ENCODE assay signal across 18 mouse cellular contexts in genomic region chr5:134497026-134497425, GRCm38 (mm10). TPM values are rescaled to one million over a fixed set of nuclear protein-coding genes. Genes with fewer than 3 reads are reported as not detected.
"Had no signal": no experiment of that assay in that cellular context is flagged by ENCODE, and none has a peak within 500 bp of the region (broad histone marks: within the 10 kb centered on the region; RNA-seq: fewer than 3 reads in every experiment).

No protein-coding gene starts in this region.

- H3K4me2 ChIP-seq: lung, embryonic 15.5 days; midbrain, embryonic 11.5 days; midbrain, embryonic 13.5 days; midbrain, embryonic 15.5 days; neural tube, embryonic 12.5 days; stomach, embryonic 15.5 days had no signal

- H3K27ac ChIP-seq: lung, embryonic 15.5 days; macrophage; midbrain, embryonic 13.5 days; midbrain, embryonic 15.5 days; neural tube, embryonic 12.5 days; stomach, embryonic 15.5 days; stomach, postnatal 0 days had no signal

- H3K4me1 ChIP-seq: midbrain, embryonic 13.5 days; midbrain, embryonic 15.5 days; neural tube, embryonic 12.5 days; stomach, embryonic 15.5 days had no signal

- H3K9me3 ChIP-seq: lung, embryonic 15.5 days; megakaryocyte, embryonic 14.5 days; midbrain, embryonic 13.5 days; midbrain, embryonic 15.5 days; neural tube, embryonic 12.5 days; stomach, embryonic 15.5 days had no signal

- DNase-seq: lung, adult 2 months; lung, postnatal 14 days; lung, postnatal 36 days; right cerebral cortex, postnatal 14 days; thymus, adult 2 months; thymus, postnatal 25 days; thymus, postnatal 4 days had no signal

- H3K9ac ChIP-seq: lung, embryonic 15.5 days; midbrain, embryonic 13.5 days; midbrain, embryonic 15.5 days; neural tube, embryonic 12.5 days; stomach, embryonic 15.5 days had no signal

- H3K4me3 ChIP-seq: lung, embryonic 15.5 days; megakaryocyte, embryonic 14.5 days; midbrain, embryonic 13.5 days; midbrain, embryonic 15.5 days; neural tube, embryonic 12.5 days; stomach, embryonic 15.5 days had no signal

- H3K27me3 ChIP-seq: lung, embryonic 15.5 days; megakaryocyte, embryonic 14.5 days; midbrain, embryonic 13.5 days; midbrain, embryonic 15.5 days; neural tube, embryonic 12.5 days; stomach, embryonic 15.5 days had no signal

- ATAC-seq: lung, postnatal 0 days; midbrain, embryonic 13.5 days; midbrain, embryonic 15.5 days had no signal

RNA-seq across cellular contexts. Expression of gene Gtf2ird1, which starts 40.5 kb away (rescaled TPM):
- total RNA-seq: neutrophil, adult 5-6 weeks had no signal
